Mouse (Mus musculus): ENCODE measurements around the gene Rab37. TPM values are rescaled to one million over a fixed set of nuclear protein-coding genes. Genes with fewer than 3 reads are reported as not detected.

Gene Rab37
- total and polyA plus RNA-seq, 3 experiments, result 0.31 to 1.3 (median 0.32) TPM

GRCm38 (mm10) chr11:115073002-115073401 lies 18.2 kb upstream of the Rab37 start:
- 65% methylated on average over 5 of the region's 5 CpGs for WGBS
- peaks cover 1% of the 10 kb centered on the region for H3K4me1 ChIP-seq (ENCODE audit: control insufficient read depth, insufficient read depth, low read length)
- intact Hi-C loops (cut with DNase I), result no loop called here
- no peak overlapping the region for H3K9ac ChIP-seq (ENCODE audit: low read depth, low read length)
- H3K79me2 ChIP-seq (replicated peaks; ENCODE audit: control insufficient read depth, insufficient read depth, low read length), result no peaks in the 10 kb centered on the region
- no peak for DNase-seq
- H3K4me3 ChIP-seq, result no peak overlapping the region
- H3K27ac ChIP-seq, result no peak overlapping the region
- H3K27me3 ChIP-seq (ENCODE audit: control insufficient read depth, insufficient read depth, low read length), result no peaks in the 10 kb centered on the region
- no peak for TF ChIP-seq EP300 (IDR thresholded peaks at IDR 0.05; ENCODE audit: insufficient read depth, low read depth, low read length)
- no peak for TF ChIP-seq CTCF (IDR thresholded peaks at IDR 0.05)
- TF ChIP-seq POLR2A (IDR thresholded peaks at IDR 0.05; ENCODE audit: insufficient read depth, low read depth, low read length), result no peak
- H3K36me3 ChIP-seq (ENCODE audit: control insufficient read depth, insufficient read depth, low read length), result no peaks in the 10 kb centered on the region

GRCm38 (mm10) chr11:115075407-115075806 lies 15.8 kb upstream of the Rab37 start:
- Histone ChIP-seq H3K9ac (ENCODE audit: low read depth, low read length) (no peak overlapping the region), H3K27me3 (ENCODE audit: control insufficient read depth, insufficient read depth, low read length) (no peaks in the 10 kb centered on the region), H3K4me1 (ENCODE audit: control insufficient read depth, insufficient read depth, low read length) (peaks cover 1% of the 10 kb centered on the region), H3K79me2 (replicated peaks; ENCODE audit: control insufficient read depth, insufficient read depth, low read length) (no peaks in the 10 kb centered on the region), H3K27ac (no peak overlapping the region), H3K36me3 (ENCODE audit: control insufficient read depth, insufficient read depth, low read length) (no peaks in the 10 kb centered on the region), H3K4me3 (no peak overlapping the region)
- intact Hi-C loops (cut with DNase I), result no loop called here
- 50% methylated on average over 7 of the region's 7 CpGs for WGBS
- no peak for DNase-seq
- TF ChIP-seq CTCF (IDR thresholded peaks at IDR 0.05) (no peak), EP300 (IDR thresholded peaks at IDR 0.05; ENCODE audit: insufficient read depth, low read depth, low read length) (no peak), POLR2A (IDR thresholded peaks at IDR 0.05; ENCODE audit: insufficient read depth, low read depth, low read length) (no peak)

GRCm38 (mm10) chr11:115075859-115076258 lies 15.4 kb upstream of the Rab37 start:
- WGBS, result 42% methylated on average over 5 of the region's 5 CpGs
- DNase-seq, result no peak
- no peak for TF ChIP-seq EP300 (IDR thresholded peaks at IDR 0.05; ENCODE audit: insufficient read depth, low read depth, low read length)
- TF ChIP-seq POLR2A (IDR thresholded peaks at IDR 0.05; ENCODE audit: insufficient read depth, low read depth, low read length), result no peak
- TF ChIP-seq CTCF (IDR thresholded peaks at IDR 0.05), result no peak
- Histone ChIP-seq H3K4me1 (ENCODE audit: control insufficient read depth, insufficient read depth, low read length) (peaks cover 1% of the 10 kb centered on the region), H3K27me3 (ENCODE audit: control insufficient read depth, insufficient read depth, low read length) (no peaks in the 10 kb centered on the region), H3K36me3 (ENCODE audit: control insufficient read depth, insufficient read depth, low read length) (no peaks in the 10 kb centered on the region), H3K4me3 (no peak overlapping the region), H3K27ac (no peak overlapping the region), H3K79me2 (replicated peaks; ENCODE audit: control insufficient read depth, insufficient read depth, low read length) (no peaks in the 10 kb centered on the region), H3K9ac (ENCODE audit: low read depth, low read length) (no peak overlapping the region)
- intact Hi-C loops (cut with DNase I), result no loop called here

GRCm38 (mm10) chr11:115077436-115077835 lies 13.8 kb upstream of the Rab37 start:
- no peak for DNase-seq
- Histone ChIP-seq H3K79me2 (replicated peaks; ENCODE audit: control insufficient read depth, insufficient read depth, low read length) (no peaks in the 10 kb centered on the region), H3K9ac (ENCODE audit: low read depth, low read length) (no peak overlapping the region), H3K36me3 (ENCODE audit: control insufficient read depth, insufficient read depth, low read length) (no peaks in the 10 kb centered on the region), H3K4me1 (ENCODE audit: control insufficient read depth, insufficient read depth, low read length) (0 out of 2 replicates have a peak, but pooled peaks cover 1% of the 10 kb centered on the region), H3K27ac (no peak overlapping the region), H3K4me3 (no peak overlapping the region), H3K27me3 (ENCODE audit: control insufficient read depth, insufficient read depth, low read length) (no peaks in the 10 kb centered on the region)
- TF ChIP-seq POLR2A (IDR thresholded peaks at IDR 0.05; ENCODE audit: insufficient read depth, low read depth, low read length) (no peak), EP300 (IDR thresholded peaks at IDR 0.05; ENCODE audit: insufficient read depth, low read depth, low read length) (no peak), CTCF (IDR thresholded peaks at IDR 0.05) (no peak)
- intact Hi-C loops (cut with DNase I), result no loop called here
- 100% methylated on average over 1 of the region's 1 CpGs for WGBS

GRCm38 (mm10) chr11:115078680-115079079 lies 12.6 kb upstream of the Rab37 start:
- H3K27me3 ChIP-seq (ENCODE audit: control insufficient read depth, insufficient read depth, low read length), result no peaks in the 10 kb centered on the region
- H3K4me1 ChIP-seq (ENCODE audit: control insufficient read depth, insufficient read depth, low read length), result no peaks in the 10 kb centered on the region
- DNase-seq, result no peak
- H3K79me2 ChIP-seq (replicated peaks; ENCODE audit: control insufficient read depth, insufficient read depth, low read length), result no peaks in the 10 kb centered on the region
- WGBS, result 77% methylated on average over 5 of the region's 5 CpGs
- TF ChIP-seq POLR2A (IDR thresholded peaks at IDR 0.05; ENCODE audit: insufficient read depth, low read depth, low read length) (no peak), CTCF (IDR thresholded peaks at IDR 0.05) (no peak), EP300 (IDR thresholded peaks at IDR 0.05; ENCODE audit: insufficient read depth, low read depth, low read length) (no peak)
- no peaks in the 10 kb centered on the region for H3K36me3 ChIP-seq (ENCODE audit: control insufficient read depth, insufficient read depth, low read length)
- no peak overlapping the region for H3K27ac ChIP-seq
- H3K9ac ChIP-seq (ENCODE audit: low read depth, low read length), result no peak overlapping the region
- H3K4me3 ChIP-seq, result no peak overlapping the region
- intact Hi-C loops (cut with DNase I), result no loop called here

GRCm38 (mm10) chr11:115080886-115081285 lies 10.3 kb upstream of the Rab37 start:
- DNase-seq, result peak; percentile 36 to 45
- intact Hi-C loops (cut with DNase I), result loop anchor here (5.0 kb wide), 1 partner anchor 191 kb away; no protein-coding TSS in a partner anchor
- Histone ChIP-seq H3K27me3 (ENCODE audit: control insufficient read depth, insufficient read depth, low read length) (peaks cover 3% of the 10 kb centered on the region; the same call in 1 of the 2 replicates), H3K4me3 (no peak overlapping the region), H3K4me1 (ENCODE audit: control insufficient read depth, insufficient read depth, low read length) (no peaks in the 10 kb centered on the region), H3K36me3 (ENCODE audit: control insufficient read depth, insufficient read depth, low read length) (no peaks in the 10 kb centered on the region), H3K9ac (ENCODE audit: low read depth, low read length) (no peak overlapping the region), H3K79me2 (replicated peaks; ENCODE audit: control insufficient read depth, insufficient read depth, low read length) (no peaks in the 10 kb centered on the region), H3K27ac (no peak overlapping the region)
- 29% methylated on average over 13 of the region's 13 CpGs for WGBS
- no peak for TF ChIP-seq POLR2A (IDR thresholded peaks at IDR 0.05; ENCODE audit: insufficient read depth, low read depth, low read length)
- peak; percentile 48; the same call in 1 of the 2 replicates for TF ChIP-seq EP300 (IDR thresholded peaks at IDR 0.05; ENCODE audit: insufficient read depth, low read depth, low read length)
- TF ChIP-seq CTCF (IDR thresholded peaks at IDR 0.05), result peak; percentile 92

Data from heart, adult 2 months (tissue).